Mouse (Mus musculus): Measurements from ENCODE around the gene Crim1. TPM values are rescaled to one million over a fixed set of nuclear protein-coding genes. Genes with fewer than 3 reads are reported as not detected.

Crim1 gene
- polyA plus RNA-seq, 1 experiment from 2014 or later, result 5.6 TPM

GRCm38 (mm10) chr17:78233873-78234272, 33.8 kb downstream of the Crim1 start:
- no peak overlapping the region for H3K4me3 ChIP-seq (replicated peaks)
- H3K9ac ChIP-seq (replicated peaks), result no peak overlapping the region
- H3K4me1 ChIP-seq (replicated peaks), result peaks cover 10% of the 10 kb centered on the region; the same call in 1 of the 2 replicates
- H3K36me3 ChIP-seq, result peaks cover 5% of the 10 kb centered on the region; the same call in 1 of the 2 replicates
- no peaks in the 10 kb centered on the region for H3K27me3 ChIP-seq
- 79% methylated on average over 6 of the region's 6 CpGs for WGBS
- no peaks in the 10 kb centered on the region for H3K9me3 ChIP-seq
- no peak overlapping the region for H3K27ac ChIP-seq
- no peak for ATAC-seq (ENCODE audit: insufficient number of reproducible peaks, insufficient read depth, low FRiP score, low TSS enrichment, low read depth)
- no peak overlapping the region for H3K4me2 ChIP-seq

DNA sequence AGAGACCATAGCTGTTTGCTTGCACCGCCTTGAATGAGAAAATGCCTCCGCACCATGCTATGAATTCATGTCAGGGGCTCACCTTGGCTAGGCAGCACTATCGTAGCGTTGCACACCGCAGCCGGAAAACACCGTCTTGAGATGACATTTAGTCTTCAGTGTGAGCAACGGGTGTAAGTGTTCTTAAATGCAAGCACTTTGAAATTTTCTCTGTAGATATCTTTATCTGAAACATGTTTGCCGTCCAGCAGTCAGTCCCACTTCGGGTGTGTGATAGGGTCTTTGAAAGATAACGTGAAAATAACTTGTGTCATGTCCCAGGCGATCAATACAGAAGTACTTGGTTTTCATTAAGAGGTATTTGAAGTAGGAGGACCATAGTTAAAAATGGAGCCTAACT, 36.1 kb downstream of the Crim1 start:
- no peaks in the 10 kb centered on the region for H3K27me3 ChIP-seq
- WGBS, result 94% methylated on average over 12 of the region's 12 CpGs
- H3K36me3 ChIP-seq, result peaks cover 11% of the 10 kb centered on the region
- no peak overlapping the region for H3K4me3 ChIP-seq (replicated peaks)
- H3K27ac ChIP-seq, result no peak overlapping the region
- H3K4me2 ChIP-seq, result no peak overlapping the region
- no peak for ATAC-seq (ENCODE audit: insufficient number of reproducible peaks, insufficient read depth, low FRiP score, low TSS enrichment, low read depth)
- no peak overlapping the region for H3K9ac ChIP-seq (replicated peaks)
- H3K4me1 ChIP-seq (replicated peaks), result peaks cover 12% of the 10 kb centered on the region
- H3K9me3 ChIP-seq, result no peaks in the 10 kb centered on the region

GRCm38 (mm10) chr17:78237954-78238353, 37.9 kb downstream of the Crim1 start:
- H3K9ac ChIP-seq (replicated peaks), result no peak overlapping the region
- peaks cover 11% of the 10 kb centered on the region for H3K36me3 ChIP-seq
- no peak overlapping the region for H3K27ac ChIP-seq
- peaks cover 23% of the 10 kb centered on the region for H3K4me1 ChIP-seq (replicated peaks)
- H3K4me2 ChIP-seq, result no peak overlapping the region
- WGBS, result 92% methylated on average over 13 of the region's 13 CpGs
- H3K4me3 ChIP-seq (replicated peaks), result no peak overlapping the region
- H3K27me3 ChIP-seq, result no peaks in the 10 kb centered on the region
- no peaks in the 10 kb centered on the region for H3K9me3 ChIP-seq
- no peak for ATAC-seq (ENCODE audit: insufficient number of reproducible peaks, insufficient read depth, low FRiP score, low TSS enrichment, low read depth)

DNA sequence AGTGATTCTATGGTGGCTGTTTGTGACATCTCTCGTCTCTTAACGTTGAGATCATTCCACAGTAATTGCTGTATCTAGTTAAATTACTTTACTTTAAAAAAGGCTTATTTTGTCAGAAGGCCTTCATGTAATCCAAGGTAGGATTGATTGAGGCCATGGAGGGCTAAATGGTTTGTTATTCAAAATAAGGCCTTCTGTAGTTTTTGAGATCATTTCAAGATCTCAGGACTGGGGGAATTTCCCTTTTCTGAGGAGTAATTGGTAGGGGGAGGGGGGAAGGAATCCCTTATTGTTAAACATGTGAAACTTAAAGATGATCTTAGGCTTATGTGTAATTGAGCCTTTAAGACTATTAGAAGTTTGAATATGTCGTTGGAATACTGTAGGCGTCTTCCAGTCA, 40.1 kb downstream of the Crim1 start:
- peaks cover 28% of the 10 kb centered on the region for H3K4me1 ChIP-seq (replicated peaks)
- 89% methylated on average over 4 of the region's 4 CpGs for WGBS
- no peak overlapping the region for H3K4me2 ChIP-seq
- ATAC-seq (ENCODE audit: insufficient number of reproducible peaks, insufficient read depth, low FRiP score, low TSS enrichment, low read depth), result no peak
- no peak overlapping the region for H3K9ac ChIP-seq (replicated peaks)
- H3K27me3 ChIP-seq, result no peaks in the 10 kb centered on the region
- no peak overlapping the region for H3K27ac ChIP-seq
- H3K9me3 ChIP-seq, result no peaks in the 10 kb centered on the region
- no peak overlapping the region for H3K4me3 ChIP-seq (replicated peaks)
- peaks cover 11% of the 10 kb centered on the region for H3K36me3 ChIP-seq

- Histone ChIP-seq H3K36me3 (peaks cover 11% of the 10 kb centered on the region), H3K4me2 (no peak overlapping the region), H3K9ac (replicated peaks) (no peak overlapping the region), H3K4me1 (replicated peaks) (peaks cover 38% of the 10 kb centered on the region), H3K27ac (peak overlapping the region; percentile 53; the same call in 1 of the 2 replicates), H3K9me3 (no peaks in the 10 kb centered on the region), H3K4me3 (replicated peaks) (no peak overlapping the region), H3K27me3 (no peaks in the 10 kb centered on the region)
- WGBS, result 40% methylated on average over 7 of the region's 7 CpGs
- ATAC-seq (ENCODE audit: insufficient number of reproducible peaks, insufficient read depth, low FRiP score, low TSS enrichment, low read depth), result no peak
Measured at GRCm38 (mm10) chr17:78241238-78241637, 41.2 kb downstream of the Crim1 start.

GRCm38 (mm10) chr17:78244752-78245151, 44.7 kb downstream of the Crim1 start:
- 72% methylated on average over 6 of the region's 6 CpGs for WGBS

GRCm38 (mm10) chr17:78245444-78245843, 45.4 kb downstream of the Crim1 start:
- Histone ChIP-seq H3K4me3 (replicated peaks) (no peak overlapping the region), H3K4me2 (no peak overlapping the region), H3K4me1 (replicated peaks) (peaks cover 62% of the 10 kb centered on the region), H3K27ac (peak overlapping the region; percentile 23; the same call in 1 of the 2 replicates), H3K36me3 (no peaks in the 10 kb centered on the region), H3K9me3 (no peaks in the 10 kb centered on the region), H3K9ac (replicated peaks) (no peak overlapping the region), H3K27me3 (no peaks in the 10 kb centered on the region)
- 52% methylated on average over 4 of the region's 4 CpGs for WGBS
- ATAC-seq (ENCODE audit: insufficient number of reproducible peaks, insufficient read depth, low FRiP score, low TSS enrichment, low read depth), result no peak

More at GRCm38 (mm10) chr17:78244752-78245151, 44.7 kb downstream of the Crim1 start:
- Histone ChIP-seq H3K27me3 (no peaks in the 10 kb centered on the region), H3K36me3 (peaks cover 2% of the 10 kb centered on the region; the same call in 1 of the 2 replicates), H3K9me3 (no peaks in the 10 kb centered on the region), H3K4me1 (replicated peaks) (peaks cover 56% of the 10 kb centered on the region), H3K4me2 (no peak overlapping the region), H3K27ac (no peak overlapping the region), H3K9ac (replicated peaks) (no peak overlapping the region), H3K4me3 (replicated peaks) (no peak overlapping the region)
- ATAC-seq (ENCODE audit: insufficient number of reproducible peaks, insufficient read depth, low FRiP score, low TSS enrichment, low read depth), result no peak

DNA sequence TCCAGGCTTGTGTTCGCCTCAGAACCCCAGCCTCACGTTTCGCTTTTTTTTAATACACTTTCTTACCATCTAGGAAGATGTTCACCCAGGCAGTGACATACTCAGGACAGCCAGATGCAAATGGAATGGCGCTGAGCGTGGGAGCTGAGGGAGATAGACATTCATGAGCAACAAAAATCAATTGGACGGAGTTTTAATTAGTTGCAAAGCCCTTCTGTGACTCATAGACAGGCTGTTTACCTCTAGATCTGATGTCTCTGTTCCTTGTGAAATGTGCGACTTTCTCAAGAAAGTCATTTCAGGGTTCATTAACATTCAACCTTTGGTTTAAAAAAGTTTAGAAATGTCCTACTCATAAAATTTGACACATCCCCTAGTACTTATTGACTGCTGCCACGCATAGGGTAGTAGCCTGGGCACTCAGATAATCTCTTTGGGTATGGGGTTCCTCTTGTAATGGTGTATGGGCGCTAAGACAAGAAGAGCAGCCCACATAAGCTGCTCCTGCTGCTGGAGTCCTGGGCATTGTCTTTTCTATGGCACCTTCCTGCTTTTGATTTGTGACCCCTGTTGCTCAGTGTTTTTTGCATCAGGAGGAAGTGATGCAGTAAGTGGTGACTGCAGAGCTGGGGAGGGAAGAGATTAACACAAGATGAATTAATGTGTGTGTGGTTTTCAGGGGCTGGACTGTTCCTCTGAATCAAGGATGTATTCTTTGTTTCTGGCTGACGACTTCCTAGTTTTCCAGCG, 46.8 kb downstream of the Crim1 start:
- no peak for ATAC-seq (ENCODE audit: insufficient number of reproducible peaks, insufficient read depth, low FRiP score, low TSS enrichment, low read depth)
- Histone ChIP-seq H3K4me3 (replicated peaks) (no peak overlapping the region), H3K27me3 (no peaks in the 10 kb centered on the region), H3K27ac (no peak overlapping the region), H3K4me2 (no peak overlapping the region), H3K36me3 (no peaks in the 10 kb centered on the region), H3K9me3 (no peaks in the 10 kb centered on the region), H3K9ac (replicated peaks) (no peak overlapping the region), H3K4me1 (replicated peaks) (peaks cover 53% of the 10 kb centered on the region)
- WGBS, result 59% methylated on average over 11 of the region's 11 CpGs

DNA sequence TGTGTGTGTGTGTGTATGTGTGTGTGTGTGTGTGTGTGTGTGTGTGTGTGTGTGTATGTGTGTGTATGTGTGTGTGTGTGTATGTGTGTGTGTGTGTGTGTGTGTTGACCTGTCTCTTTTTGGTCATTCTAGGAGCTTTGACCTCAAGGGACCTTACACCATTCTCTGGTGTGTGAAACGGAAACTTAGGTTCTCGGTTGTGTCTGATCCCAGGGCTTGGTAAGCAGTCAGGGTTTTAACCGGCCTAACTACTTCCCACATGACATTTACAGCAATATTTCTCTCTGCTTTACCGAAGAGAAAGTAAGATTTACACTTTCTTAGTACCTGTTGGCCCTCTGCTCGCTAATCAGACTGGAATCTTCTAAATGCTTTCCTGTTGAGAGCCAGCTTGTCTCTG, 48.1 kb downstream of the Crim1 start:
- H3K4me3 ChIP-seq (replicated peaks), result no peak overlapping the region
- no peak overlapping the region for H3K4me2 ChIP-seq
- WGBS, result 65% methylated on average over 5 of the region's 5 CpGs
- H3K27ac ChIP-seq, result no peak overlapping the region
- no peaks in the 10 kb centered on the region for H3K36me3 ChIP-seq
- no peaks in the 10 kb centered on the region for H3K27me3 ChIP-seq
- no peak for ATAC-seq (ENCODE audit: insufficient number of reproducible peaks, insufficient read depth, low FRiP score, low TSS enrichment, low read depth)
- peaks cover 45% of the 10 kb centered on the region for H3K4me1 ChIP-seq (replicated peaks)
- H3K9me3 ChIP-seq, result no peaks in the 10 kb centered on the region
- H3K9ac ChIP-seq (replicated peaks), result no peak overlapping the region

- peaks cover 45% of the 10 kb centered on the region for H3K4me1 ChIP-seq (replicated peaks)
- no peaks in the 10 kb centered on the region for H3K27me3 ChIP-seq
- no peaks in the 10 kb centered on the region for H3K36me3 ChIP-seq
- no peak for ATAC-seq (ENCODE audit: insufficient number of reproducible peaks, insufficient read depth, low FRiP score, low TSS enrichment, low read depth)
- no peaks in the 10 kb centered on the region for H3K9me3 ChIP-seq
- no peak overlapping the region for H3K9ac ChIP-seq (replicated peaks)
- H3K4me3 ChIP-seq (replicated peaks), result no peak overlapping the region
- no peak overlapping the region for H3K4me2 ChIP-seq
- H3K27ac ChIP-seq, result no peak overlapping the region
- 22% methylated on average over 3 of the region's 3 CpGs for WGBS
Measured at GRCm38 (mm10) chr17:78248943-78249342, 48.9 kb downstream of the Crim1 start.

DNA sequence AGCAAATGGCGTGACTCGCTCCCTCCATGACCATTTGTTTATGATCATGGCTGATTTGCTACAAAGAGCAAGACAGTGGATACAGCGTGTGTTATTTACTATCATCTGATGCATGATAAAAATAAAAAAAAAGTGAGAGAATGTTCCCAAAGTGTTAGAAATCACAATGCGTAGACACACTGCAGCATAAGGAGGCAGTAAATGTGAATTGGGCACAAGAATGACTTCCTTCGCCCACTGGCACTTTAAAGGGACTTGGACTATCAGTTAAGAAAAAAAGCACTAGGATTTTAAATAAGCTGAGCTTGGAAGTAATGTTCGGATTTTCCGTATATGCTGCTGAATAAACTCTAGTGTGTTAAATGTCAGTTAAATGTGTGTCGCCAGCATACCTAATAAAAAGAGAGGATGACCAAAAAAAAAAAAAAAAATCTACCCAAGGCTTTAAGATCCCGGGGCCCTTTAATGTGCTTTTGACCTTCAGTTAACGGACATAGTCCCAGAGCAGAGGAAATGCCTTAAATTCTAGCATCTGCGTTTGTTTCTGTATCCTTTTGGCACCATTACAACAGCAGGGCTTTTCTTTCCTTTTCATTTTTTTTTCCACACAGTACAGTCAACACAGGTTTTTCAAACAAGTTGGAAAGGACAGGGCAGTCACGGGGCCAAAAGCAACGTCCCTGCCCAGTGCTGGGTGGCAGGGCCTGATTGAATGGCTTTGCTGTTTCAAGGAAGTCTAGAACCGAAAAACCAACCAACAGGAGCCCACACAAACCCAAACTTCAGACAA, 50.3 kb downstream of the Crim1 start:
- no peak for ATAC-seq (ENCODE audit: insufficient number of reproducible peaks, insufficient read depth, low FRiP score, low TSS enrichment, low read depth)
- H3K9ac ChIP-seq (replicated peaks), result no peak overlapping the region
- H3K27ac ChIP-seq, result peak overlapping the region; percentile 26; the same call in 1 of the 2 replicates
- WGBS, result 63% methylated on average over 14 of the region's 14 CpGs
- peaks cover 38% of the 10 kb centered on the region for H3K4me1 ChIP-seq (replicated peaks)
- no peak overlapping the region for H3K4me3 ChIP-seq (replicated peaks)
- no peaks in the 10 kb centered on the region for H3K27me3 ChIP-seq
- H3K4me2 ChIP-seq, result no peak overlapping the region
- no peaks in the 10 kb centered on the region for H3K9me3 ChIP-seq
- H3K36me3 ChIP-seq, result no peaks in the 10 kb centered on the region
